Mouse (Mus musculus) bone marrow, adult 2 months (tissue): Measurements from ENCODE around the gene 1110065P20Rik.

Source experiments
- CTCF ChIP-seq: fragments of 200-500 bp; IDR thresholded peaks from 2 replicates; pipeline ENCODE4 v1.5.1; 2011; ENCODE audit warnings: low read length, control low read depth; ENCODE audit not compliant: control insufficient read depth, insufficient read depth
- POLR2A ChIP-seq: fragments of 200-500 bp; IDR thresholded peaks from 2 replicates; pipeline ENCODE4 v1.6.1; 2011; ENCODE audit warnings: low read depth, mild to moderate bottlenecking, control low read depth, low read length, borderline replicate concordance; ENCODE audit not compliant: control insufficient read depth

- TF ChIP-seq CTCF (no peak), POLR2A (no peak)
These were observed 39.8 kb upstream of the 1110065P20Rik start for GRCm38 (mm10) chr4:124890831-124891230.
